Mouse (Mus musculus): ENCODE measurements around the gene Ypel2.
A peak's percentile ranks its signal among the peaks of the same experiment; 100 is the strongest.

Gene Ypel2

GRCm38 (mm10) chr11:86962362-86962761, 31.1 kb downstream of the Ypel2 start:
- DNase-seq (ENCODE audit: low spot score in 2 of 2) = no peak

GRCm38 (mm10) chr11:86961510-86962303, 31.8 kb downstream of the Ypel2 start:
- DNase-seq (ENCODE audit: low spot score in 2 of 2) = no peak

GRCm38 (mm10) chr11:86960331-86960730, 33.2 kb downstream of the Ypel2 start:
- DNase-seq (ENCODE audit: low spot score in 2 of 2) = no peak

- peak; percentile 45 to 50 for DNase-seq (ENCODE audit: low spot score in 2 of 2)
Observed at GRCm38 (mm10) chr11:86958721-86959675, 34.5 kb downstream of the Ypel2 start.

- no peak for DNase-seq (ENCODE audit: low spot score in 2 of 2)
Observed at GRCm38 (mm10) chr11:86958182-86958581, 35.3 kb downstream of the Ypel2 start.

GRCm38 (mm10) chr11:86956363-86956762, 37.1 kb downstream of the Ypel2 start:
- DNase-seq (ENCODE audit: low spot score in 2 of 2) = no peak

- no peak for DNase-seq (ENCODE audit: low spot score in 2 of 2)
Observed at GRCm38 (mm10) chr11:86954616-86955270, 38.8 kb downstream of the Ypel2 start.

- no peak for DNase-seq (ENCODE audit: low spot score in 2 of 2)
Observed at GRCm38 (mm10) chr11:86953096-86953495, 40.4 kb downstream of the Ypel2 start.

GRCm38 (mm10) chr11:86952659-86953058, 40.8 kb downstream of the Ypel2 start:
- DNase-seq (ENCODE audit: low spot score in 2 of 2) = no peak

GRCm38 (mm10) chr11:86951672-86952071, 41.8 kb downstream of the Ypel2 start:
- no peak for DNase-seq (ENCODE audit: low spot score in 2 of 2)

- no peak for DNase-seq (ENCODE audit: low spot score in 2 of 2)
Observed at GRCm38 (mm10) chr11:86950491-86950890, 43.0 kb downstream of the Ypel2 start.

GRCm38 (mm10) chr11:86949951-86950441, 43.5 kb downstream of the Ypel2 start:
- no peak for DNase-seq (ENCODE audit: low spot score in 2 of 2)

GRCm38 (mm10) chr11:86946644-86947195, 46.8 kb downstream of the Ypel2 start:
- no peak for DNase-seq (ENCODE audit: low spot score in 2 of 2)

- no peak for DNase-seq (ENCODE audit: low spot score in 2 of 2)
Observed at GRCm38 (mm10) chr11:86945933-86946332, 47.6 kb downstream of the Ypel2 start.

GRCm38 (mm10) chr11:86945058-86945457, 48.4 kb downstream of the Ypel2 start:
- no peak for DNase-seq (ENCODE audit: low spot score in 2 of 2)

GRCm38 (mm10) chr11:86944539-86944938, 49.0 kb downstream of the Ypel2 start:
- no peak for DNase-seq (ENCODE audit: low spot score in 2 of 2)

GRCm38 (mm10) chr11:86941904-86942303, 51.6 kb downstream of the Ypel2 start:
- no peak for DNase-seq (ENCODE audit: low spot score in 2 of 2)

- no peak for DNase-seq (ENCODE audit: low spot score in 2 of 2)
Observed at GRCm38 (mm10) chr11:86939503-86939902, 54.0 kb downstream of the Ypel2 start.

- no peak for DNase-seq (ENCODE audit: low spot score in 2 of 2)
Observed at GRCm38 (mm10) chr11:86938551-86938950, 55.0 kb downstream of the Ypel2 start.

- DNase-seq (ENCODE audit: low spot score in 2 of 2) = no peak
Observed at GRCm38 (mm10) chr11:86938108-86938507, 55.4 kb downstream of the Ypel2 start.

- DNase-seq (ENCODE audit: low spot score in 2 of 2) = no peak
Observed at GRCm38 (mm10) chr11:86936938-86937337, 56.6 kb downstream of the Ypel2 start.

- DNase-seq (ENCODE audit: low spot score in 2 of 2) = no peak
Observed at GRCm38 (mm10) chr11:86934895-86935294, 58.6 kb downstream of the Ypel2 start.
